Mouse (Mus musculus) liver, postnatal 0 days (tissue): ENCODE data around the gene Pde12. TPM values are rescaled to one million over a fixed set of nuclear protein-coding genes. Genes with fewer than 3 reads are reported as not detected.

Experiments
- ATAC-seq: fragments of 200-750 bp; cut with Nextera tagmentation; 2 replicates; pipeline ENCODE4 v1.8.0; 2017; ENCODE audit warnings: mild to moderate bottlenecking, moderate library complexity
- DNase-seq: peaks from one replicate; pipeline ENCODE4 v3.0.0-alpha.2; 2016
- H3K27ac ChIP-seq: fragments of 300-500 bp; sonication (generic); 2 replicates; pipeline ENCODE4 v1.5.1; 2014; ENCODE audit warnings: antibody characterized with exemption, moderate library complexity, mild to moderate bottlenecking, low read depth
- H3K27me3 ChIP-seq: fragments of 300-500 bp; sonication (generic); 2 replicates; pipeline ENCODE4 v1.6.1; 2014; ENCODE audit warnings: low read length, control low read depth, mixed read lengths; ENCODE audit not compliant: insufficient read depth
- H3K36me3 ChIP-seq: fragments of 300-500 bp; sonication (generic); replicated peaks from 2 replicates; pipeline ENCODE4 v1.6.1; 2014; ENCODE audit warnings: mild to moderate bottlenecking, control low read depth, low read length, moderate library complexity, mixed read lengths; ENCODE audit not compliant: insufficient read depth
- H3K4me1 ChIP-seq: fragments of 300-500 bp; sonication (generic); 2 replicates; pipeline ENCODE4 v1.6.1; 2014; ENCODE audit warnings: antibody characterized with exemption, mild to moderate bottlenecking, control low read depth; ENCODE audit not compliant: insufficient read depth
- H3K4me2 ChIP-seq: fragments of 300-500 bp; sonication (generic); 2 replicates; pipeline ENCODE4 v1.6.1; 2014; ENCODE audit warnings: low read depth, mild to moderate bottlenecking, low read length, moderate library complexity, mixed read lengths
- H3K4me3 ChIP-seq: fragments of 300-500 bp; sonication (generic); 2 replicates; pipeline ENCODE4 v1.5.1; 2014; ENCODE audit warnings: low read depth, low read length
- H3K9ac ChIP-seq: fragments of 300-500 bp; sonication (generic); replicated peaks from 2 replicates; pipeline ENCODE4 v1.6.1; 2014; ENCODE audit warnings: mild to moderate bottlenecking, moderate library complexity
- H3K9me3 ChIP-seq: fragments of 300-500 bp; sonication (generic); 2 replicates; pipeline ENCODE4 v1.6.1; 2016; ENCODE audit warnings: mild to moderate bottlenecking, control low read depth, low read length, mixed read lengths
- CTCF ChIP-seq: sonication (generic); IDR thresholded peaks from 2 replicates; pipeline ENCODE4 v1.5.1; 2016; ENCODE audit warnings: antibody characterized with exemption, low read depth
- EP300 ChIP-seq: IDR thresholded peaks from 2 replicates; pipeline ENCODE4 v1.6.1; 2016; ENCODE audit warnings: antibody characterized with exemption, low read depth, mild to moderate bottlenecking
- WGBS: fragments of 180-500 bp; shearing (Covaris S2); extraction: QIAGEN DNeasy Blood & Tissue Kit; methylation state at CpG from one replicate; pipeline ENCODE4 v1.1.7; 2014; ENCODE audit not compliant: insufficient replicate concordance; 5-methylcytosine and 5-hydroxymethylcytosine counted together
- polyA plus RNA-seq: library from polyadenylated mRNA; unstranded; fragments of >200 nt; fragmentation: Nextera tagmentation; extraction: Ambion mirVana; gene quantifications from 2 replicates; pipeline ENCODE4 v1.2.1, GENCODE M21; 2015

Gene Pde12
- polyA plus RNA-seq, 1 experiment from 2014 or later: 4.3 TPM

GRCm38 (mm10) chr14:26658178-26658577 is 11.5 kb downstream of the Pde12 start:
- Histone ChIP-seq H3K9ac (no peak overlapping the region), H3K36me3 (peaks cover 45% of the 10 kb centered on the region), H3K4me1 (0 out of 2 replicates have a peak, but pooled peaks cover 3% of the 10 kb centered on the region), H3K27ac (no peak overlapping the region), H3K27me3 (no peaks in the 10 kb centered on the region), H3K4me3 (no peak overlapping the region), H3K4me2 (no peak overlapping the region), H3K9me3 (no peaks in the 10 kb centered on the region)
- TF ChIP-seq CTCF (no peak), EP300 (no peak)
- DNase-seq (no peak), ATAC-seq (no peak)

GRCm38 (mm10) chr14:26651901-26652300 is 17.8 kb downstream of the Pde12 start:
- TF ChIP-seq EP300: no peak
- peak; percentile 71 for TF ChIP-seq CTCF
- no peak overlapping the region for H3K4me3 ChIP-seq
- H3K4me2 ChIP-seq: no peak overlapping the region
- peaks cover 56% of the 10 kb centered on the region for H3K36me3 ChIP-seq
- no peaks in the 10 kb centered on the region for H3K9me3 ChIP-seq
- ATAC-seq (peak; percentile 29; the same call in 1 of the 2 replicates), DNase-seq (peak; percentile 26)
- no peaks in the 10 kb centered on the region for H3K27me3 ChIP-seq
- no peak overlapping the region for H3K9ac ChIP-seq
- H3K27ac ChIP-seq: no peak overlapping the region
- H3K4me1 ChIP-seq: no peaks in the 10 kb centered on the region; the same call in 1 of the 2 replicates

- no peaks in the 10 kb centered on the region for H3K9me3 ChIP-seq
- H3K9ac ChIP-seq: no peak overlapping the region
- H3K4me1 ChIP-seq: peaks cover 8% of the 10 kb centered on the region
- peaks cover 27% of the 10 kb centered on the region for H3K36me3 ChIP-seq
- H3K4me2 ChIP-seq: no peak overlapping the region
- H3K4me3 ChIP-seq: no peak overlapping the region
- DNase-seq (no peak), ATAC-seq (no peak)
- WGBS: 82% methylated on average over 2 of the region's 2 CpGs
- H3K27ac ChIP-seq: no peak overlapping the region
- no peaks in the 10 kb centered on the region for H3K27me3 ChIP-seq
- TF ChIP-seq EP300 (no peak), CTCF (no peak)
Observed at GRCm38 (mm10) chr14:26647811-26648210, 21.9 kb downstream of the Pde12 start.

DNA sequence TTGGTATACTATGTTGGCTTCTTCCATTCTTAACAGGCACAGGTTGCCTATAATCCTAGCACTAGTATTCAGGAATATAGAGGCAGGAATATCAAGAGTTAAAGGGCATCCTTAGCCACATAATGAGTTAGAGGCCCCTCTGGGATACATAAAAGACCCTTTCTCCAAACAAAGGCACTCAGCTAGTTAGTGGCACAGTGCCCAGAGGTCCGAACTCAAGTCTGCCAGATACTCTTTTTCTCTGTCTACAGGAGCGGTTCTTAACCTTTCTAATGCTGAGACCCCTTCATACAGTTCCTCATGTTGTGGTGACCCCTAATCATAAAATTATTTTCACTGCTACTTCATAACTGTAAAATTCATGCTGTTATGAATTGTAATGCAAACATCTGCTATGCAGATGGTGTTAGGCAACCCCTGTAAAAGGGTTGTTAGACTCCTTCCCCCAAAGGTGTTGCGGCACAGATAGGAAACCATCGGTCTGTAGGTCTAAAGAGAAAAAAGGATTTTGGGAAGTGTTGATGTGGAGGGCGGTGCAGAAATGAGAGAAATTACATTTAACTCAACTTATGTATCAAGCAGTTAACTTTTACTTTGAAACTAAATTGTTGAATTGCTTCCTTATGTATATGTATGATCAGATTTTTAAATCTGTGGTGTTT is 23.6 kb downstream of the Pde12 start:
- 77% methylated on average over 5 of the region's 5 CpGs for WGBS

DNA sequence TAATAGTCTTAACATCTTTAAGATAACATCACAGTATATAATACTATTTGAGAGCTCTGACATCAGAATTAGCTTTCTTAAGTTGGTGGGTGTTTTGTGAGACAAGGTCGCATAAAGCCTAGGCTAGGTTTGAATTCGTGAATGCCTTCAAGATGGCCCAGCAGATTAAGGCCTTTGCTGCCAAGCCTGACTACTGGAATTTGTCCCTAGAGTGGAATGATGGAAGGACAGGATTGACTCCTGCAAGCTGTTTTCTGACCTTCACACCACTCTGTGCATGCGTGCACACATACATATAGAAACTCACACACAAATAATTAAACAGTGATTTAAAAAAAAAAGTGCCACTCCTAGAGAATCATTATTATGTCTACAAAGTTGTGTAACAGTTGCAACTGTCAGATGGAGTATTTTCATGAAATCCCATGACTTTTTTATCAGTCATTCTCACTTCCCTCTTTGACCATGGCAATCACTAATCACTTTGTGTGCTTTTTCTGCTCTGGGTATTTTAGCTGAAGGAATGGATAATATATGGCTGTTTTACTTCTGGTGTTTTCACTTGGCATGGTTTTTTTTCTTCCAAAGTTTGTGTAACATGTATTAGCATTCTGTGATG is 26.6 kb downstream of the Pde12 start:
- DNase-seq: no peak
- Histone ChIP-seq H3K27ac (no peak overlapping the region), H3K27me3 (no peaks in the 10 kb centered on the region), H3K36me3 (peaks cover 7% of the 10 kb centered on the region), H3K4me1 (peaks cover 21% of the 10 kb centered on the region), H3K4me2 (no peak overlapping the region), H3K9ac (no peak overlapping the region), H3K9me3 (no peaks in the 10 kb centered on the region), H3K4me3 (no peak overlapping the region)
- TF ChIP-seq CTCF (no peak), EP300 (no peak)
- no peak for ATAC-seq
- 58% methylated on average over 3 of the region's 3 CpGs for WGBS

More for the DNA sequence above, 23.6 kb downstream of the Pde12 start:
- Histone ChIP-seq H3K4me1 (peaks cover 8% of the 10 kb centered on the region), H3K27ac (no peak overlapping the region), H3K36me3 (peaks cover 20% of the 10 kb centered on the region), H3K27me3 (no peaks in the 10 kb centered on the region), H3K9me3 (no peaks in the 10 kb centered on the region), H3K9ac (no peak overlapping the region), H3K4me2 (no peak overlapping the region), H3K4me3 (no peak overlapping the region)
- TF ChIP-seq EP300 (no peak), CTCF (no peak)
- DNase-seq (no peak), ATAC-seq (no peak)

DNA sequence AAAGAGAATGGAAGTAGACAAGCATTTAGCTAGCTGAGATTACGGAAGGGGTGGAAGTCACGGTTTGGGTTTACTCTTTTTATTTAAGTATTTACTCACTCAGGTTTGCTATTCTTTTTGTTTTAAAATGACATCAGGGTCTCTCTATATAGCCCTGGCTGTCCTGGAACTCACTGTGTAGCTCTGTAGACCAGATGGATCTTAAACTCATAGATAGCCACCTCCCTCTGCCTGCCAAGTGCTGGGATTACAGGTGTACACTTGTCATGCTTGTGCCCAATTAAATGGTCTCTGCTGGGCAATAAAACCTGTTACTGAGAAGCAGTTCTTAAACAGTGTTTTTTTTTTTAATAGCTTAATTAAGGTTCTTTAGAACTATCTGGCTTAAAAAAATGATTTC is 29.7 kb downstream of the Pde12 start:
- Histone ChIP-seq H3K27me3 (no peaks in the 10 kb centered on the region), H3K4me2 (peak overlapping the region; percentile 79), H3K4me1 (peaks cover 21% of the 10 kb centered on the region), H3K4me3 (peak overlapping the region; percentile 98), H3K36me3 (no peaks in the 10 kb centered on the region), H3K9ac (peak overlapping the region; percentile 97), H3K9me3 (no peaks in the 10 kb centered on the region), H3K27ac (no peak overlapping the region)
- no peak for ATAC-seq
- DNase-seq: no peak
- TF ChIP-seq CTCF: peak; percentile 56
- TF ChIP-seq EP300: no peak
- 37% methylated on average over 2 of the region's 2 CpGs for WGBS
